In the genomic region with DNA sequence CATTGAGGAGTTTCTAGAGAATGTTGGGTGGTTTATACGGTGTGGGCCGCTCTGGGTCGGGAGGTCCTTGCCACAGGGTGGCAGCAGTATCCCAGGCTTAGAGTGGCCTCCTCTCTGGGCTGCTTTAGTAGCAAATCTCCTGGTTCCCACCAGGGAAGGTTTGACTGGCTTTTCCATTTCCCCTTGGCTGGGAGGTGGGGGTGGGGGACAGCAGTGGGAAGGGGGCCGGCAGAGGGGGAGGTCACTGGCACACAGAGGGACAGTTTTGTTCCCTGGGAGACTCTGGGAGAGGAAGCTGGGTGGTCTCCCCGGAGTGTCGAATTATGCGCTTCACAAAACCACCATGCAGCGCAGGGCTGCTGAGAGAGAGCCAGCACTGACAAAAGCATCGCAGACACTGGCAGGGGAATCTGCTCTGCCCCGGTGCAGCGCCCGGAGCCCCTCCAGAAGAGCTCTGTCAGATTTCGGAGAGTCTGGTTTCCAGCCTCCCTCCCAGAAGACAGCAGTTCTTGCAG, we compare ENCODE assay signal across 8 mouse cellular contexts.
DNase-seq lines count a peak whose midpoint lies in the region; ATAC-seq and TF ChIP-seq lines count a peak whose summit lies in the region.

No protein-coding gene starts in this region.

- H3K36me3 ChIP-seq in heart, embryonic 13.5 days: no peaks in the 10 kb centered on the region
- H3K36me3 ChIP-seq in kidney, embryonic 16.5 days (ENCODE audit: insufficient read depth, low read length): no peaks in the 10 kb centered on the region
- H3K36me3 ChIP-seq in limb, embryonic 15.5 days: no peaks in the 10 kb centered on the region
- H3K36me3 ChIP-seq in midbrain, embryonic 15.5 days (replicated peaks): no peaks in the 10 kb centered on the region
- H3K36me3 ChIP-seq in stomach, embryonic 16.5 days (ENCODE audit: control insufficient read depth, insufficient read depth, low read length): no peaks in the 10 kb centered on the region

- H3K4me2 ChIP-seq in heart, embryonic 13.5 days: peak overlapping the region; percentile 88
- H3K4me2 ChIP-seq in kidney, embryonic 16.5 days (replicated peaks; ENCODE audit: low read depth, low read length): peak overlapping the region; percentile 75
- peak overlapping the region; percentile 87 for H3K4me2 ChIP-seq in limb, embryonic 15.5 days
- peak overlapping the region; percentile 76 for H3K4me2 ChIP-seq in midbrain, embryonic 15.5 days
- peak overlapping the region; percentile 71 for H3K4me2 ChIP-seq in stomach, embryonic 16.5 days (ENCODE audit: low read depth, low read length)

- H3K9me3 ChIP-seq in heart, embryonic 13.5 days: no peaks in the 10 kb centered on the region
- H3K9me3 ChIP-seq in kidney, embryonic 16.5 days (ENCODE audit: low read length): no peaks in the 10 kb centered on the region
- H3K9me3 ChIP-seq in limb, embryonic 15.5 days: no peaks in the 10 kb centered on the region
- H3K9me3 ChIP-seq in midbrain, embryonic 15.5 days: no peaks in the 10 kb centered on the region
- no peaks in the 10 kb centered on the region for H3K9me3 ChIP-seq in stomach, embryonic 16.5 days (replicated peaks; ENCODE audit: control insufficient read depth, low read length)

- peaks cover 10% of the 10 kb centered on the region; the same call in 1 of the 2 replicates for H3K27me3 ChIP-seq in heart, embryonic 13.5 days (replicated peaks)
- H3K27me3 ChIP-seq in kidney, embryonic 16.5 days (ENCODE audit: insufficient read depth, low read length): peaks cover 6% of the 10 kb centered on the region; the same call in 1 of the 2 replicates
- H3K27me3 ChIP-seq in limb, embryonic 15.5 days: no peaks in the 10 kb centered on the region; the same call in 1 of the 2 replicates
- peaks cover 17% of the 10 kb centered on the region; the same call in 1 of the 2 replicates for H3K27me3 ChIP-seq in midbrain, embryonic 15.5 days (replicated peaks)
- no peaks in the 10 kb centered on the region for H3K27me3 ChIP-seq in stomach, embryonic 16.5 days (ENCODE audit: control insufficient read depth, insufficient read depth, low read length)

- ATAC-seq in heart, embryonic 13.5 days (ENCODE audit: extremely low read depth, insufficient number of reproducible peaks, low FRiP score, low TSS enrichment): peak; percentile 71
- peak; percentile 92 for ATAC-seq in kidney, embryonic 16.5 days (ENCODE audit: low FRiP score, low TSS enrichment)
- peak; percentile 79 for ATAC-seq in limb, embryonic 15.5 days (ENCODE audit: insufficient number of reproducible peaks, low FRiP score, low TSS enrichment, low read depth)
- peak; percentile 92 for ATAC-seq in midbrain, embryonic 15.5 days (replicated peaks)
- peak; percentile 87 for ATAC-seq in stomach, embryonic 16.5 days (ENCODE audit: insufficient read depth, low FRiP score)

- TF ChIP-seq POLR2A in embryonic fibroblast, embryonic 13.5 days (IDR thresholded peaks at IDR 0.05; ENCODE audit: low read depth, low read length): no peak

- no peak overlapping the region for H3K27ac ChIP-seq in embryonic fibroblast, embryonic 13.5 days (ENCODE audit: insufficient read depth, low read length)
- H3K27ac ChIP-seq in heart, embryonic 13.5 days (replicated peaks): no peak overlapping the region
- no peak overlapping the region for H3K27ac ChIP-seq in kidney, embryonic 16.5 days (ENCODE audit: low read length)
- peak overlapping the region; percentile 35; the same call in 1 of the 2 replicates for H3K27ac ChIP-seq in limb, embryonic 15.5 days
- peak overlapping the region; percentile 57; the same call in 1 of the 2 replicates for H3K27ac ChIP-seq in midbrain, embryonic 15.5 days
- H3K27ac ChIP-seq in stomach, embryonic 16.5 days (ENCODE audit: low read length): no peak overlapping the region

- peak overlapping the region; percentile 32 for H3K4me3 ChIP-seq in embryonic fibroblast, embryonic 13.5 days (ENCODE audit: insufficient read depth, low read length)
- H3K4me3 ChIP-seq in heart, embryonic 13.5 days: peak overlapping the region; percentile 57
- H3K4me3 ChIP-seq in kidney, embryonic 16.5 days (ENCODE audit: low read length): peak overlapping the region; percentile 50
- H3K4me3 ChIP-seq in limb, embryonic 15.5 days: peak overlapping the region; percentile 37
- peak overlapping the region; percentile 42 for H3K4me3 ChIP-seq in midbrain, embryonic 15.5 days
- peak overlapping the region; percentile 42 for H3K4me3 ChIP-seq in stomach, embryonic 16.5 days (replicated peaks; ENCODE audit: low read length)

- H3K9ac ChIP-seq in heart, embryonic 13.5 days: peak overlapping the region; percentile 77
- H3K9ac ChIP-seq in kidney, embryonic 16.5 days (replicated peaks; ENCODE audit: low read length): peak overlapping the region; percentile 60
- H3K9ac ChIP-seq in limb, embryonic 15.5 days: no peak overlapping the region
- peak overlapping the region; percentile 44 for H3K9ac ChIP-seq in midbrain, embryonic 15.5 days
- peak overlapping the region; percentile 54 for H3K9ac ChIP-seq in stomach, embryonic 16.5 days (ENCODE audit: low read length)

- under 1% methylated on average over 13 of the region's 13 CpGs for WGBS in heart, embryonic 13.5 days
- WGBS in kidney, embryonic 16.5 days: under 1% methylated on average over 13 of the region's 13 CpGs
- under 1% methylated on average over 13 of the region's 13 CpGs for whole genome bisulfite sequencing in limb, embryonic 15.5 days
- under 1% methylated on average over 13 of the region's 13 CpGs for WGBS in midbrain, embryonic 15.5 days
- under 1% methylated on average over 13 of the region's 13 CpGs for whole genome bisulfite sequencing in stomach, embryonic 16.5 days

- DNase-seq in A20 (ENCODE audit: low read depth, low spot score): peak; percentile 57
- peak; percentile 86 for DNase-seq in brain, adult 2 months (ENCODE audit: low read depth, low spot score)

- peak; percentile 76 for TF ChIP-seq CTCF in embryonic fibroblast, embryonic 13.5 days (IDR thresholded peaks at IDR 0.05; ENCODE audit: borderline replicate concordance, insufficient read depth, low read length)

- H3K4me1 ChIP-seq in embryonic fibroblast, embryonic 13.5 days (ENCODE audit: control insufficient read depth, insufficient read depth, low read length): peaks cover 2% of the 10 kb centered on the region; the same call in 1 of the 2 replicates
- H3K4me1 ChIP-seq in heart, embryonic 13.5 days: peaks cover 19% of the 10 kb centered on the region
- H3K4me1 ChIP-seq in kidney, embryonic 16.5 days (ENCODE audit: insufficient read depth, low read length): peaks cover 10% of the 10 kb centered on the region; the same call in 1 of the 2 replicates
- peaks cover 16% of the 10 kb centered on the region; the same call in 1 of the 2 replicates for H3K4me1 ChIP-seq in limb, embryonic 15.5 days
- H3K4me1 ChIP-seq in midbrain, embryonic 15.5 days: peaks cover 17% of the 10 kb centered on the region; the same call in 1 of the 2 replicates
- peaks cover 2% of the 10 kb centered on the region; the same call in 1 of the 2 replicates for H3K4me1 ChIP-seq in stomach, embryonic 16.5 days (ENCODE audit: control insufficient read depth, insufficient read depth, low read length)

Comparison
In these comparisons a context has a peak if more than half of its experiments do, and no peak if none do; other contexts are left out.
1. H3K27ac ChIP-seq: peak in limb, embryonic 15.5 days (single experiment) and midbrain, embryonic 15.5 days (single experiment); none in embryonic fibroblast, embryonic 13.5 days (single experiment), heart, embryonic 13.5 days (single experiment), kidney, embryonic 16.5 days (single experiment) and stomach, embryonic 16.5 days (single experiment).
2. Peak in every context shown above with its lines, with median percentiles within 50 percentile points of each other: H3K4me3 ChIP-seq, ATAC-seq and H3K4me2 ChIP-seq.